In the genomic region with DNA sequence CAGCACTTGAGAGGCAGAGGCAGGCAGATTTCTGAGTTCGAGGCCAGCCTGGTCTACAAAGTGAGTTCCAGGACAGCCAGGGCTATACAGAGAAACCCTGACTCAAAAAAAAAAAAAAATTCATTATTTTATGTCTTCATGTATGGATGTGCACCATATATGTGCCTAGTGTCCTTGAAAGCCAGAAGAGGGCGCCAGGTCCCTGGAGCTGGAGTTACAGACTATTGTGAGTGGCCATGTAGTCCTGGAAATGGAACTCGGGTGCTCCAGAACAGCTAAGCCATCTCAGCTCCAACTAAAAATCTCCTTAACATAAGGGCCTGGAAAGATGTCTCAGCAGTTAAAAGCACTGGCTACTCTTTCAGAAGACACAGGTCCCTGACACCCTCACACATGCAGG, we compare ENCODE assay signal across 15 mouse cellular contexts. TPM values are rescaled to one million over a fixed set of nuclear protein-coding genes. Genes with fewer than 3 reads are reported as not detected.
DNase-seq lines count a peak whose midpoint lies in the region; TF ChIP-seq lines count a peak whose summit lies in the region.
"Had no signal": no experiment of that assay in that cellular context is flagged by ENCODE, and none has a peak within 500 bp of the region (broad histone marks: within the 10 kb centered on the region; RNA-seq: fewer than 3 reads in every experiment).

No protein-coding gene starts in this region.

- DNase-seq in gastrocnemius, adult 2 months: no peak
- no peak for DNase-seq in gastrocnemius, postnatal 36 days
- DNase-seq in spleen, adult 2 months (ENCODE audit: low read depth in 1 of 2, low spot score in 2 of 2): no peak
- DNase-seq in spleen, adult 18-20 months: no peak
- peak; percentile 14 for DNase-seq in adipocyte (ENCODE audit: low spot score)
- no peak for DNase-seq in urinary bladder, postnatal 25 days (ENCODE audit: low spot score)
- DNase-seq in embryo, embryonic 9.5 days (ENCODE audit: extremely low spot score): no peak
- DNase-seq: right cerebral cortex, postnatal 14 days had no signal

- H3K4me3 ChIP-seq in gastrocnemius, adult 2 months: no peak overlapping the region
- H3K4me3 ChIP-seq in spleen, adult 2 months (ENCODE audit: extremely low read depth, insufficient read depth, insufficient read length): no peak overlapping the region
- H3K4me3 ChIP-seq in small intestine, adult 2 months (ENCODE audit: low read depth, low read length): no peak overlapping the region

- no peaks in the 10 kb centered on the region; the same call in none of the 2 replicates for H3K36me3 ChIP-seq in spleen, adult 2 months (ENCODE audit: control insufficient read depth, insufficient read depth, low read length)
- H3K36me3 ChIP-seq in small intestine, adult 2 months (ENCODE audit: control insufficient read depth, insufficient read depth, low read length): peaks cover 1% of the 10 kb centered on the region
- H3K36me3 ChIP-seq: forebrain, embryonic 15.5 days had no signal

- H3K4me1 ChIP-seq in spleen, adult 2 months (ENCODE audit: control insufficient read depth, insufficient read depth, insufficient read length): peaks cover 12% of the 10 kb centered on the region; the same call in 1 of the 2 replicates
- peaks cover 10% of the 10 kb centered on the region; the same call in 1 of the 2 replicates for H3K4me1 ChIP-seq in small intestine, adult 2 months (ENCODE audit: control insufficient read depth, insufficient read depth, insufficient read length, low read length)

- H3K27ac ChIP-seq in gastrocnemius, adult 2 months: peak overlapping the region; percentile 24; the same call in 1 of the 2 replicates
- H3K27ac ChIP-seq in spleen, adult 2 months (ENCODE audit: insufficient read depth, low read length): peak overlapping the region; percentile 79
- no peak overlapping the region for H3K27ac ChIP-seq in small intestine, adult 2 months (ENCODE audit: insufficient read depth, low read depth, low read length)

- no peaks in the 10 kb centered on the region for H3K27me3 ChIP-seq in spleen, adult 2 months (ENCODE audit: control insufficient read depth, insufficient read depth, low read length)
- no peaks in the 10 kb centered on the region for H3K27me3 ChIP-seq in small intestine, adult 2 months (ENCODE audit: control insufficient read depth, insufficient read depth, low read length)
- H3K27me3 ChIP-seq: embryonic facial prominence, embryonic 12.5 days; forebrain, embryonic 15.5 days had no signal

- peak; percentile 7; the same call in 1 of the 2 replicates for TF ChIP-seq CTCF in gastrocnemius, adult 2 months (IDR thresholded peaks at IDR 0.05)
- TF ChIP-seq CTCF in spleen, adult 2 months (IDR thresholded peaks at IDR 0.05; ENCODE audit: extremely low read depth, insufficient read depth, insufficient read length, insufficient replicate concordance): no peak
- peak; percentile 23; the same call in 1 of the 2 replicates for TF ChIP-seq CTCF in small intestine, adult 2 months (IDR thresholded peaks at IDR 0.05; ENCODE audit: extremely low read depth, insufficient read length, insufficient replicate concordance, low read depth, low read length)

- WGBS in spleen, adult 2 months: 89% methylated on average over 3 of the region's 3 CpGs
- WGBS in small intestine, adult 2 months: 81% methylated on average over 3 of the region's 3 CpGs

- intact Hi-C loops in gastrocnemius, adult 2 months (cut with DNase I): no loop called here
- intact Hi-C loops in gastrocnemius, postnatal 36 days (cut with DNase I): no loop called here

- TF ChIP-seq POLR2A in spleen, adult 2 months (IDR thresholded peaks at IDR 0.05; ENCODE audit: low read depth, low read length): no peak
- no peak for TF ChIP-seq POLR2A in small intestine, adult 2 months (IDR thresholded peaks at IDR 0.05; ENCODE audit: low read depth, low read length)

RNA-seq across cellular contexts. Expression of gene Clptm1, which starts 1.9 kb away (rescaled TPM):
- 10 to 100 TPM; 46.6 TPM for total RNA-seq in gastrocnemius, adult 2 months (2021)
- 10 to 100 TPM; 39.2 to 45.7 TPM for total RNA-seq in gastrocnemius, postnatal 36 days (2021)
- polyA plus RNA-seq in spleen, adult 2 months (2012; rRNA removed): 76.3 and 78.9 TPM in 2 replicates
- polyA plus RNA-seq in small intestine, adult 2 months (2012; rRNA removed): 70.5 and 141 TPM in 2 replicates

RNA-seq across cellular contexts. Expression of gene Apoc2, which starts 11.0 kb away (rescaled TPM):
- not detected for total RNA-seq in gastrocnemius, adult 2 months (2021)
- under 1 TPM in 1 of 2 experiments, not detected in 1; 0.99 TPM for total RNA-seq in gastrocnemius, postnatal 36 days (2021)
- 1.2 and 5.5 TPM in 2 replicates for polyA plus RNA-seq in spleen, adult 2 months (2012; rRNA removed)
- 1,337 and 1,661 TPM in 2 replicates for polyA plus RNA-seq in small intestine, adult 2 months (2012; rRNA removed)
- polyA plus RNA-seq: forebrain, embryonic 15.5 days; hindbrain, embryonic 16.5 days had no signal

RNA-seq across cellular contexts. Expression of gene Gm44805, which starts 14.5 kb away (rescaled TPM):
- not detected for total RNA-seq in gastrocnemius, adult 2 months (2021)
- not detected for total RNA-seq in gastrocnemius, postnatal 36 days (2021)
- polyA plus RNA-seq in spleen, adult 2 months (2012; rRNA removed): not detected in 2 replicates
- polyA plus RNA-seq in small intestine, adult 2 months (2012; rRNA removed): 0.37 and 0.69 TPM in 2 replicates
- total RNA-seq: heart, adult 8-10 months had no signal
- polyA plus RNA-seq: embryonic facial prominence, embryonic 12.5 days; forebrain, embryonic 15.5 days; hindbrain, embryonic 16.5 days; limb, embryonic 11.5 days; neural tube, embryonic 11.5 days had no signal

RNA-seq across cellular contexts. Expression of gene Apoc4, which starts 14.5 kb away (rescaled TPM):
- total RNA-seq in gastrocnemius, adult 2 months (2021): not detected
- under 1 TPM in 1 of 2 experiments, not detected in 1; 0.43 TPM for total RNA-seq in gastrocnemius, postnatal 36 days (2021)
- 0.25 and 0.28 TPM in 2 replicates for polyA plus RNA-seq in spleen, adult 2 months (2012; rRNA removed)
- polyA plus RNA-seq in small intestine, adult 2 months (2012; rRNA removed): 0.33 and 1.4 TPM in 2 replicates
- total RNA-seq: heart, adult 8-10 months had no signal
- polyA plus RNA-seq: embryonic facial prominence, embryonic 12.5 days; forebrain, embryonic 15.5 days; hindbrain, embryonic 16.5 days; limb, embryonic 11.5 days; neural tube, embryonic 11.5 days had no signal

RNA-seq across cellular contexts. Expression of gene Apoc1, which starts 25.7 kb away (rescaled TPM):
- 1 to 10 TPM in 1 of 2 experiments, under 1 TPM in 1; 0.64 to 1.1 TPM for total RNA-seq in gastrocnemius, adult 2 months (2021)
- 1 to 10 TPM in 1 of 2 experiments, under 1 TPM in 1; 0.94 to 1.4 TPM for total RNA-seq in gastrocnemius, postnatal 36 days (2021)
- polyA plus RNA-seq in spleen, adult 2 months (2012; rRNA removed): 4.3 and 6.7 TPM in 2 replicates
- polyA plus RNA-seq in small intestine, adult 2 months (2012; rRNA removed): not detected in 2 replicates
